Mouse (Mus musculus): ENCODE results near the gene Ascc3. TPM values are rescaled to one million over a fixed set of nuclear protein-coding genes. Genes with fewer than 3 reads are reported as not detected.

Ascc3 gene
- total RNA-seq (2012; rRNA removed) (26.0 and 30.3 TPM in 2 replicates), total RNA-seq (2014; rRNA removed) (26.2 and 29.1 TPM in 2 replicates), polyA plus RNA-seq (2012; ENCODE audit: insufficient read length, low read depth) (13.0 and 16.2 TPM in 2 replicates)

- in situ Hi-C loops (cut with MboI; ENCODE audit: low pct_ligation_motif_present, low pct_unique_long_range_greater_than_20kb, low sequenced_read_pairs) = no loop called here
- Histone ChIP-seq H3K4me3 (replicated peaks in 1 of 3; ENCODE audit: low read depth in 2 of 3, low read length in 2 of 3, poor library complexity in 1 of 3) (peak within 1 kb of the TSS; percentile 82 to 96 (median 86)), H3K27me3 (replicated peaks) (no peaks in the 10 kb centered on the region), H3K9ac (ENCODE audit: insufficient read depth, low read depth) (peak within 1 kb of the TSS; percentile 94), H3K36me3 (replicated peaks in 1 of 2; ENCODE audit: control insufficient read depth in 1 of 2, insufficient read depth in 1 of 2, low read length in 1 of 2) (no peaks in the 10 kb centered on the region), H3K79me2 (replicated peaks; ENCODE audit: control insufficient read depth, extremely low read depth, insufficient read depth, poor library complexity, severe bottlenecking) (peaks cover 18% of the 10 kb centered on the region; the same call in 1 of the 2 replicates), H3K4me1 (ENCODE audit: control insufficient read depth in 1 of 2, insufficient read depth in 2 of 2) (peaks cover 0 to 12% of the 10 kb centered on the region in 2 experiments; a peak in 1 of 4 replicates), H3K4me2 (ENCODE audit: insufficient read depth, low read depth, poor library complexity, severe bottlenecking) (peak within 1 kb of the TSS; percentile 78), H3K9me3 (replicated peaks; ENCODE audit: low read length) (no peaks in the 10 kb centered on the region), H3K27ac (ENCODE audit: insufficient read depth, low read depth) (peak within 1 kb of the TSS; percentile 89)
- TF ChIP-seq CTCF (conservative IDR thresholded peaks at IDR 0.05 in 1 of 2, IDR thresholded peaks at IDR 0.05 in 1 of 2; ENCODE audit: low read depth in 2 of 2, low read length in 2 of 2) (no peak), CHD2 (IDR thresholded peaks at IDR 0.05; ENCODE audit: low read length) (0 out of 2 replicates have a peak, but pooled peaks have one; percentile 55), POLR2A (IDR thresholded peaks at IDR 0.05; ENCODE audit: low read depth, low read length) (peak; percentile 86), RAD21 (IDR thresholded peaks at IDR 0.05; ENCODE audit: low read depth, low read length) (no peak), MEF2A (IDR thresholded peaks at IDR 0.05; ENCODE audit: borderline replicate concordance, low read depth, low read length) (peak; percentile 54; the same call in 1 of the 2 replicates), CHD1 (IDR thresholded peaks at IDR 0.05; ENCODE audit: low read depth, low read length) (0 out of 2 replicates have a peak, but pooled peaks have one; percentile 50), ZC3H11A (IDR thresholded peaks at IDR 0.05; ENCODE audit: low read depth, low read length) (no peak), KAT2A (IDR thresholded peaks at IDR 0.05; ENCODE audit: insufficient replicate concordance, low read length) (0 out of 2 replicates have a peak, but pooled peaks have one; percentile 20), NELFE (IDR thresholded peaks at IDR 0.05; ENCODE audit: low read depth, low read length) (peak; percentile 86), SIN3A (IDR thresholded peaks at IDR 0.05; ENCODE audit: low read length) (peak; percentile 96), ZNF384 (IDR thresholded peaks at IDR 0.05; ENCODE audit: low read depth, low read length) (peak; percentile 32; the same call in 1 of the 2 replicates), E2F4 (IDR thresholded peaks at IDR 0.05; ENCODE audit: insufficient replicate concordance, low read depth, low read length) (no peak), UBTF (IDR thresholded peaks at IDR 0.05; ENCODE audit: low read depth, low read length) (no peak), EP300 (IDR thresholded peaks at IDR 0.05; ENCODE audit: low read length) (no peak; the same call in 1 of the 2 replicates), ETS1 (conservative IDR thresholded peaks at IDR 0.05; ENCODE audit: low read depth, low read length) (no peak), HCFC1 (IDR thresholded peaks at IDR 0.05; ENCODE audit: low read depth, low read length) (peak; percentile 69), MAX (IDR thresholded peaks at IDR 0.05; ENCODE audit: low read length) (peak; percentile 81), PAX5 (IDR thresholded peaks at IDR 0.05; ENCODE audit: low read length) (no peak), TCF12 (IDR thresholded peaks at IDR 0.05; ENCODE audit: low read depth, low read length) (peak; percentile 82), BHLHE40 (IDR thresholded peaks at IDR 0.05; ENCODE audit: low read depth, low read length) (peak; percentile 50), USF2 (conservative IDR thresholded peaks at IDR 0.05; ENCODE audit: low read depth, low read length) (no peak), MYC (IDR thresholded peaks at IDR 0.05; ENCODE audit: low read depth, low read length) (peak; percentile 81), ELF1 (IDR thresholded peaks at IDR 0.05; ENCODE audit: low read depth, low read length) (peak; percentile 83), TBP (conservative IDR thresholded peaks at IDR 0.05; ENCODE audit: low read depth, low read length) (peak; percentile 77), ZMIZ1 (IDR thresholded peaks at IDR 0.05; ENCODE audit: low read depth, low read length) (peak; percentile 78), JUND (conservative IDR thresholded peaks at IDR 0.05; ENCODE audit: low read depth, low read length) (no peak; the same call in 1 of the 2 replicates), GABPA (IDR thresholded peaks at IDR 0.05; ENCODE audit: insufficient replicate concordance, low read depth, low read length) (no peak), ZKSCAN1 (IDR thresholded peaks at IDR 0.05; ENCODE audit: borderline replicate concordance, low read depth, low read length) (no peak), MAZ (IDR thresholded peaks at IDR 0.05; ENCODE audit: low read depth, low read length) (no peak), IRF4 (IDR thresholded peaks at IDR 0.05; ENCODE audit: low read depth, low read length) (peak; percentile 22; the same call in 1 of the 2 replicates), MAFK (IDR thresholded peaks at IDR 0.05; ENCODE audit: insufficient replicate concordance, low read length) (peak; percentile 31; the same call in 1 of the 2 replicates), MXI1 (IDR thresholded peaks at IDR 0.05; ENCODE audit: low read depth, low read length) (peak; percentile 94), POLR2AphosphoS2 (IDR thresholded peaks at IDR 0.05; ENCODE audit: low read depth, low read length) (peak; percentile 84), NRF1 (IDR thresholded peaks at IDR 0.05; ENCODE audit: low read depth, low read length) (no peak)
- DNase-seq (ENCODE audit: extremely low read depth) = peak; percentile 87
- dilution Hi-C loops (cut with MboI; ENCODE audit: extremely low pct_ligation_motif_present, extremely low pct_unique_long_range_greater_than_20kb, low sequenced_read_pairs) = no loop called here
Measured at GRCm38 (mm10) chr10:50592355-50593293, at the start of gene Ascc3. Ascc3 (plus strand) TSS chr10:50592669.

Measured in CH12.LX (cell line).